Mouse (Mus musculus) heart, embryonic 11.5 days (tissue): ENCODE results near the gene Mrps25. TPM values are rescaled to one million over a fixed set of nuclear protein-coding genes. Genes with fewer than 3 reads are reported as not detected.

Experiments used
- ATAC-seq: fragments of 200-750 bp; cut with Nextera tagmentation; replicated peaks from 2 replicates; pipeline ENCODE4 v1.8.0; 2017; ENCODE audit warnings: moderate library complexity; ENCODE audit not compliant: insufficient number of reproducible peaks, low FRiP score, low TSS enrichment
- H3K27ac ChIP-seq: fragments of 300-500 bp; sonication (generic); 2 replicates; pipeline ENCODE4 v1.5.1; 2014; ENCODE audit warnings: mild to moderate bottlenecking, low read depth, low read length
- H3K27me3 ChIP-seq: fragments of 300-500 bp; sonication (generic); 2 replicates; pipeline ENCODE4 v1.6.1; 2014; ENCODE audit warnings: mild to moderate bottlenecking, low read length, mixed read lengths; ENCODE audit not compliant: control insufficient read depth, insufficient read depth
- H3K36me3 ChIP-seq: fragments of 300-500 bp; sonication (generic); 2 replicates; pipeline ENCODE4 v1.6.1; 2014; ENCODE audit warnings: mild to moderate bottlenecking, low read length, moderate library complexity, mixed read lengths; ENCODE audit not compliant: control insufficient read depth, insufficient read depth
- H3K4me1 ChIP-seq: fragments of 300-500 bp; sonication (generic); 2 replicates; pipeline ENCODE4 v1.6.1; 2014; ENCODE audit warnings: low read length; ENCODE audit not compliant: control insufficient read depth, insufficient read depth
- H3K4me2 ChIP-seq: fragments of 300-500 bp; sonication (generic); 2 replicates; pipeline ENCODE4 v1.6.1; 2014; ENCODE audit warnings: mild to moderate bottlenecking, moderate library complexity
- H3K4me3 ChIP-seq: fragments of 300-500 bp; sonication (generic); 2 replicates; pipeline ENCODE4 v1.5.1; 2014; ENCODE audit warnings: low read depth, low read length
- H3K9ac ChIP-seq: fragments of 300-500 bp; sonication (generic); 2 replicates; pipeline ENCODE4 v1.6.1; 2014; ENCODE audit warnings: mild to moderate bottlenecking, low read depth, low read length, moderate library complexity
- H3K9me3 ChIP-seq: fragments of 300-500 bp; sonication (generic); replicated peaks from 2 replicates; pipeline ENCODE4 v1.6.1; 2016; ENCODE audit warnings: low read length; ENCODE audit not compliant: control insufficient read depth
- WGBS: fragments of 180-500 bp; shearing (Covaris S2); extraction: QIAGEN DNeasy Blood & Tissue Kit; methylation state at CpG from one replicate; pipeline ENCODE4 v1.1.7; 2014; ENCODE audit not compliant: insufficient replicate concordance; 5-methylcytosine and 5-hydroxymethylcytosine counted together
- polyA plus RNA-seq: library from polyadenylated mRNA; unstranded; fragments of >200 nt; fragmentation: Nextera tagmentation; extraction: Ambion mirVana; gene quantifications from 2 replicates; pipeline ENCODE4 v1.2.1, GENCODE M21; 2014

The Mrps25 gene
- polyA plus RNA-seq, 1 experiment from 2014 or later = 84.8 TPM

- Histone ChIP-seq H3K9ac (no peak overlapping the region), H3K9me3 (no peaks in the 10 kb centered on the region), H3K27ac (no peak overlapping the region), H3K4me2 (no peak overlapping the region), H3K27me3 (no peaks in the 10 kb centered on the region), H3K4me1 (no peaks in the 10 kb centered on the region), H3K36me3 (peaks cover 8% of the 10 kb centered on the region), H3K4me3 (no peak overlapping the region)
- 95% methylated on average over 4 of the region's 4 CpGs for WGBS
- no peak for ATAC-seq
Measured at GRCm38 (mm10) chr6:92145881-92146280, 38.0 kb downstream of the Mrps25 start.

- WGBS = 74% methylated on average over 2 of the region's 2 CpGs
- no peak overlapping the region for H3K27ac ChIP-seq
Measured at GRCm38 (mm10) chr6:92136356-92136755, 47.5 kb downstream of the Mrps25 start.

GRCm38 (mm10) chr6:92133617-92134016 lies 50.2 kb downstream of the Mrps25 start:
- H3K36me3 ChIP-seq = 0 out of 2 replicates have a peak, but pooled peaks cover 2% of the 10 kb centered on the region
- H3K27ac ChIP-seq = no peak overlapping the region
- no peaks in the 10 kb centered on the region for H3K9me3 ChIP-seq
- H3K4me2 ChIP-seq = no peak overlapping the region
- 86% methylated on average over 2 of the region's 2 CpGs for WGBS
- H3K4me1 ChIP-seq = peaks cover 18% of the 10 kb centered on the region
- ATAC-seq = no peak
- no peaks in the 10 kb centered on the region for H3K27me3 ChIP-seq
- no peak overlapping the region for H3K9ac ChIP-seq
- no peak overlapping the region for H3K4me3 ChIP-seq

More at GRCm38 (mm10) chr6:92136356-92136755, 47.5 kb downstream of the Mrps25 start:
- Histone ChIP-seq H3K9ac (no peak overlapping the region), H3K27me3 (no peaks in the 10 kb centered on the region), H3K4me2 (no peak overlapping the region), H3K36me3 (0 out of 2 replicates have a peak, but pooled peaks cover 6% of the 10 kb centered on the region), H3K9me3 (no peaks in the 10 kb centered on the region), H3K4me3 (no peak overlapping the region), H3K4me1 (peaks cover 13% of the 10 kb centered on the region)
- no peak for ATAC-seq

GRCm38 (mm10) chr6:92132021-92132911 lies 51.6 kb downstream of the Mrps25 start:
- H3K4me2 ChIP-seq = no peak overlapping the region
- H3K9me3 ChIP-seq = no peaks in the 10 kb centered on the region
- no peaks in the 10 kb centered on the region for H3K27me3 ChIP-seq
- H3K27ac ChIP-seq = no peak overlapping the region
- no peak overlapping the region for H3K4me3 ChIP-seq
- peaks cover 18% of the 10 kb centered on the region for H3K4me1 ChIP-seq
- H3K36me3 ChIP-seq = 0 out of 2 replicates have a peak, but pooled peaks cover 2% of the 10 kb centered on the region
- WGBS = 83% methylated on average over 3 of the region's 3 CpGs
- no peak for ATAC-seq
- H3K9ac ChIP-seq = no peak overlapping the region

- no peak for ATAC-seq
- WGBS = 97% methylated on average over 1 of the region's 1 CpGs
- Histone ChIP-seq H3K27me3 (no peaks in the 10 kb centered on the region), H3K9me3 (no peaks in the 10 kb centered on the region), H3K4me1 (peaks cover 18% of the 10 kb centered on the region), H3K36me3 (0 out of 2 replicates have a peak, but pooled peaks cover 2% of the 10 kb centered on the region), H3K27ac (no peak overlapping the region), H3K4me2 (no peak overlapping the region), H3K9ac (no peak overlapping the region), H3K4me3 (no peak overlapping the region)
Measured at GRCm38 (mm10) chr6:92131456-92131855, 52.4 kb downstream of the Mrps25 start.

GRCm38 (mm10) chr6:92126861-92127468 lies 56.9 kb downstream of the Mrps25 start:
- Histone ChIP-seq H3K9ac (no peak overlapping the region), H3K4me3 (no peak overlapping the region), H3K36me3 (no peaks in the 10 kb centered on the region), H3K4me1 (peaks cover 10% of the 10 kb centered on the region), H3K27me3 (no peaks in the 10 kb centered on the region), H3K4me2 (no peak overlapping the region), H3K9me3 (no peaks in the 10 kb centered on the region), H3K27ac (no peak overlapping the region)
- 97% methylated on average over 1 of the region's 1 CpGs for WGBS
- ATAC-seq = no peak

- Histone ChIP-seq H3K9me3 (no peaks in the 10 kb centered on the region), H3K4me2 (no peak overlapping the region), H3K27ac (no peak overlapping the region), H3K4me3 (no peak overlapping the region), H3K4me1 (no peaks in the 10 kb centered on the region), H3K9ac (no peak overlapping the region), H3K27me3 (no peaks in the 10 kb centered on the region), H3K36me3 (no peaks in the 10 kb centered on the region)
- no peak for ATAC-seq
Measured at GRCm38 (mm10) chr6:92124547-92124946, 59.3 kb downstream of the Mrps25 start.
